Mouse (Mus musculus) liver, postnatal 0 days (tissue): Measurements from ENCODE around the gene Gm37240. TPM values are rescaled to one million over a fixed set of nuclear protein-coding genes. Genes with fewer than 3 reads are reported as not detected.

Experiments
- ATAC-seq: fragments of 200-750 bp; cut with Nextera tagmentation; 2 replicates; pipeline ENCODE4 v1.8.0; 2017; ENCODE audit warnings: mild to moderate bottlenecking, moderate library complexity
- DNase-seq: peaks from one replicate; pipeline ENCODE4 v3.0.0-alpha.2; 2016
- H3K27ac ChIP-seq: fragments of 300-500 bp; sonication (generic); 2 replicates; pipeline ENCODE4 v1.5.1; 2014; ENCODE audit warnings: antibody characterized with exemption, moderate library complexity, mild to moderate bottlenecking, low read depth
- H3K27me3 ChIP-seq: fragments of 300-500 bp; sonication (generic); 2 replicates; pipeline ENCODE4 v1.6.1; 2014; ENCODE audit warnings: low read length, control low read depth, mixed read lengths; ENCODE audit not compliant: insufficient read depth
- H3K36me3 ChIP-seq: fragments of 300-500 bp; sonication (generic); replicated peaks from 2 replicates; pipeline ENCODE4 v1.6.1; 2014; ENCODE audit warnings: mild to moderate bottlenecking, control low read depth, low read length, moderate library complexity, mixed read lengths; ENCODE audit not compliant: insufficient read depth
- H3K4me1 ChIP-seq: fragments of 300-500 bp; sonication (generic); 2 replicates; pipeline ENCODE4 v1.6.1; 2014; ENCODE audit warnings: antibody characterized with exemption, mild to moderate bottlenecking, control low read depth; ENCODE audit not compliant: insufficient read depth
- H3K4me2 ChIP-seq: fragments of 300-500 bp; sonication (generic); 2 replicates; pipeline ENCODE4 v1.6.1; 2014; ENCODE audit warnings: low read depth, mild to moderate bottlenecking, low read length, moderate library complexity, mixed read lengths
- H3K4me3 ChIP-seq: fragments of 300-500 bp; sonication (generic); 2 replicates; pipeline ENCODE4 v1.5.1; 2014; ENCODE audit warnings: low read depth, low read length
- H3K9ac ChIP-seq: fragments of 300-500 bp; sonication (generic); replicated peaks from 2 replicates; pipeline ENCODE4 v1.6.1; 2014; ENCODE audit warnings: mild to moderate bottlenecking, moderate library complexity
- H3K9me3 ChIP-seq: fragments of 300-500 bp; sonication (generic); 2 replicates; pipeline ENCODE4 v1.6.1; 2016; ENCODE audit warnings: mild to moderate bottlenecking, control low read depth, low read length, mixed read lengths
- CTCF ChIP-seq: sonication (generic); IDR thresholded peaks from 2 replicates; pipeline ENCODE4 v1.5.1; 2016; ENCODE audit warnings: antibody characterized with exemption, low read depth
- EP300 ChIP-seq: IDR thresholded peaks from 2 replicates; pipeline ENCODE4 v1.6.1; 2016; ENCODE audit warnings: antibody characterized with exemption, low read depth, mild to moderate bottlenecking
- WGBS: fragments of 180-500 bp; shearing (Covaris S2); extraction: QIAGEN DNeasy Blood & Tissue Kit; methylation state at CpG from one replicate; pipeline ENCODE4 v1.1.7; 2014; ENCODE audit not compliant: insufficient replicate concordance; 5-methylcytosine and 5-hydroxymethylcytosine counted together
- polyA plus RNA-seq: library from polyadenylated mRNA; unstranded; fragments of >200 nt; fragmentation: Nextera tagmentation; extraction: Ambion mirVana; gene quantifications from 2 replicates; pipeline ENCODE4 v1.2.1, GENCODE M21; 2015

Gm37240 gene
- polyA plus RNA-seq, 1 experiment from 2014 or later, result 0.72 TPM

DNA sequence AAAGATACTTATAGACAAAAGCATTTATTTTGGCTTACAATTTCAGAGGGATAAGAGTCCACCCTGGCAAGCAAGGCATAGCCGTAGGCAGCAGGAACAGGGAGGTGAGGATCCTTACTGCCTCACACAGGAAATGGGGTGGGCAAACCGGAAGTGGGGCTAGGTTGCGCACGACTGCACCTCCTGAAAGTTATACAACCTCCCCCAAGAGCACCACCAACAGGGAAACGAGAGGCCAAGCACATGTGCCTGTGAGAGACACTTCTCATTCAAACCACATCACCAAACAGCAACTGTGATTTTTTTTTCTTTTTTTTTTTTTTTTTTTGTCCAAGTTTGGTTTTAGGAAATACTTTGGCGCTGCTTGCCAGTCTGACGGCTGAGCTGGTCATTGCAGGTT is 19.8 kb upstream of the Gm37240 start:
- Histone ChIP-seq H3K36me3 (no peaks in the 10 kb centered on the region), H3K4me3 (no peak overlapping the region), H3K9me3 (no peaks in the 10 kb centered on the region), H3K27ac (no peak overlapping the region), H3K4me2 (no peak overlapping the region), H3K9ac (no peak overlapping the region), H3K4me1 (no peaks in the 10 kb centered on the region), H3K27me3 (no peaks in the 10 kb centered on the region)
- ATAC-seq (no peak), DNase-seq (no peak)
- WGBS, result 68% methylated on average over 7 of the region's 7 CpGs
- TF ChIP-seq EP300 (no peak), CTCF (no peak)

DNA sequence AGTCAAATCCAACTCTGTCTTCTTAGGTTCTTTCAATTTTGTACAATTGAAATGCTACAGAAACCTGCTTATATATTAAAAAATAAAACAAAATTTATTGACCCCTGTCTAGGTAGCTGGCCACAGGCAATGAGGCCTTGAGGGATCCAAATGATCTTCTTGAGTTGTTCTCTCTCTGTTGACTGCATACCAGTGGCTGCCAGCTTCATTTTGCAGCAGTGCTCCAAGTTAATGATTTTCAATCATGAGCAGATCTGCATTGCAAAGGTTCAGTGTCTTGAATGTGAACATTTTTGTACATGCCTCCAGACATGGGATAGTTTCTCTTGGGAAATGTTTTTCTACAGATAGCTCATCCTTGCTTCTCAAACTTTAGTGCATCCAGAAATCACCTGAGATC is 17.1 kb upstream of the Gm37240 start:
- H3K27me3 ChIP-seq, result no peaks in the 10 kb centered on the region
- no peak for DNase-seq
- H3K4me1 ChIP-seq, result no peaks in the 10 kb centered on the region

DNA sequence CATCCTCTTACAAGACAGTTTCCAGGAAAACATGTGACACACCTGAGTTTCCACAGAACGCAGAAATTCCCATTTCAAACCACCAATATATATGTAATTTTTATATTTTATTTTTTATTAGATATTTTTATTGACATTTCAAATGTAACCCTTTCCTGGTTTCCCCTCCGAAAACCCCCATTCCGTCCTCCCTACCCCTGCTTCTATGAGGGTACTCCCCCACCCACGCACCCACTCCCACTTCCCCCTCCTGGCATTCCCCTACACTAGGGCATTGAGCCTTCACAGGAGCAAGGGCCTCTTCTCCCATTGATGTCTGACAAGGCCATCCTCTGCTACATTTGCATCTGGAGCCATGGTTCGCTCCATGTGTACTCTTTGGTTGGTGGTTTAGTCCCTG is 7.7 kb upstream of the Gm37240 start:
- no peaks in the 10 kb centered on the region for H3K27me3 ChIP-seq
- H3K4me3 ChIP-seq, result no peak overlapping the region
- no peak for ATAC-seq
- H3K9ac ChIP-seq, result no peak overlapping the region
- 79% methylated on average over 5 of the region's 5 CpGs for WGBS
- no peaks in the 10 kb centered on the region for H3K9me3 ChIP-seq
- no peak for DNase-seq
- no peak for TF ChIP-seq CTCF
- no peak for TF ChIP-seq EP300
- no peak overlapping the region for H3K4me2 ChIP-seq
- no peak overlapping the region for H3K27ac ChIP-seq
- H3K36me3 ChIP-seq, result no peaks in the 10 kb centered on the region
- no peaks in the 10 kb centered on the region for H3K4me1 ChIP-seq

More for the DNA sequence above, 17.1 kb upstream of the Gm37240 start:
- ATAC-seq, result no peak
- Histone ChIP-seq H3K9ac (no peak overlapping the region), H3K4me3 (no peak overlapping the region), H3K27ac (no peak overlapping the region), H3K4me2 (no peak overlapping the region), H3K9me3 (no peaks in the 10 kb centered on the region), H3K36me3 (no peaks in the 10 kb centered on the region)
- no peak for TF ChIP-seq EP300
- no peak for TF ChIP-seq CTCF

DNA sequence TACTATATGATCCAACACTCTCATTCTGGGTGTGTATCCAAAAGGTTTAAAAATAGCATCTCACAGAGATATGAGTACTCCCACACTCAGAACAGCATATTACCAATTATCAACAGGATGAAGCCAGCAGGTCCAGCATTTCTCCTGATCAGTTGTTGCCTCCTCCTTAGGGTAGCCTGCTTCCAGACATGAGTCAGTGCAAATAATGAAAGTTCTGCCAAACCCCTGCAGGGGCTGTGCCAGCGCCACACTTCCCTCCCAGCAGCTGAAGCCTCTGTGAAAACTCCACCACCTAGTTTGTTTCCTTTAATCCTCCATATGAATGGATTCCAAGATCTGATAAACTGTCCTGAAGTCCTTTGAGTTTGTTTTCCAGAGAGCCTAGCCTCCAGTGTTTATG is 4.3 kb upstream of the Gm37240 start:
- WGBS, result 61% methylated on average over 1 of the region's 1 CpGs

DNA sequence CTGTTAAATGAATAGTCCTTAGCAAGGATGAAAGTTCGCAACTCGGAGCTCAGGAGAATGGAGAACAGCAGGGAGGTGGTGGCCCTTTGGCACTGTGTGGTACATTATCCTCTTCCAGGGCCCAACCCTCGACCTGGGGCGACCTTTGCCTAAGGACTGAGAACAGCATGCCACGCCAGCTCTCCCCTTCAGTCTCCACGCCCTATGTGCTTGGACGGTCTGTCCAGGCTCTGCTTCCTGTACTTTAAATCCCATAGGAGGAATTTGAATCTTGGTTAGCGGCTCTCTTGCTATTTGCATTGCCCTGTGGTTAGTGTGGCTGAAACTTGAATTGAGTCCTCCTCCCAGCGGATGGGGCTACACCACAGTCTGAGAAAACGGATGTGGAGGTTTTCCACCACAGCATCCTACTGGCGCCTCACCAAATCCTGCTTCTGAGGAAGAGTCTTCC is 928 bp upstream of the Gm37240 start:
- ATAC-seq (no peak), DNase-seq (peak; percentile 27)
- Histone ChIP-seq H3K4me1 (peaks cover 13% of the 10 kb centered on the region), H3K9ac (no peak overlapping the region), H3K4me2 (peak overlapping the region; percentile 94), H3K36me3 (no peaks in the 10 kb centered on the region), H3K9me3 (no peaks in the 10 kb centered on the region), H3K4me3 (peak overlapping the region; percentile 56), H3K27ac (no peak overlapping the region), H3K27me3 (peaks cover 10% of the 10 kb centered on the region; the same call in 1 of the 2 replicates)
- TF ChIP-seq CTCF, result no peak
- TF ChIP-seq EP300, result no peak
- WGBS, result 4% methylated on average over 11 of the region's 11 CpGs

More for the DNA sequence above, 4.3 kb upstream of the Gm37240 start:
- no peak for TF ChIP-seq CTCF
- TF ChIP-seq EP300, result no peak
- Histone ChIP-seq H3K9me3 (no peaks in the 10 kb centered on the region), H3K4me1 (peaks cover 10% of the 10 kb centered on the region), H3K9ac (no peak overlapping the region), H3K4me2 (no peak overlapping the region), H3K27me3 (peaks cover 6% of the 10 kb centered on the region; the same call in 1 of the 2 replicates), H3K4me3 (no peak overlapping the region), H3K36me3 (no peaks in the 10 kb centered on the region), H3K27ac (no peak overlapping the region)
- DNase-seq (no peak), ATAC-seq (no peak)

DNA sequence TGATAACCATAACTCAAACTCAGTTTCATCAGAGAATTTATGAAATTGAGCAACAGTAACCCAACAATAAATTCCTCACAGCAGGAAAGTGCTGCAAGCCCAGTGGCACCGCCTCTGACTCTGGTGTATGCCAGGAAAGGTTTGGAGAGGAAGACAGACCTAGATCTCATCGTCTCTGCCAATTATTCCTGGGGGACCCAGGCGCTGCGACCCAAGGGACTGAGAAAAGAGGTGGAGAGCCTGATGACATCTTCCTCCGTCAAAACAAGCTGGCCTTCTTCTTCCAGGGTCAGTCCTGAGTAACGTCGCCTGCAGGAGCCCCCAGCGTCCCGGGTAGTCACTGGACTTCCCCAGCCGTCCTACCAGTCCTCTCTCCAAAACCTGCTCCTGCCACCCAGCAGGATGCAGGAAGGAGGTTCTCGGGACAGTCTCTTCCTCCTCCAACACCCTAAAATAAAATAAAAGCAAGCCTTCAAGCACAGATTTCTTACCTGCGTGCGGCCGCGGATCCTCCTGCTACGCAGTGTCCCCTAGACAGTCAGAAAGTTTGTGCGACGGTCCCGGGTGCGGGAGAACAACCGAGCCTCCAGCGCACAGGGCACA is 581 bp downstream of the Gm37240 start:
- ATAC-seq, result peak; percentile 14
- Histone ChIP-seq H3K4me1 (peaks cover 13% of the 10 kb centered on the region), H3K4me2 (peak overlapping the region; percentile 94), H3K27me3 (peaks cover 10% of the 10 kb centered on the region; the same call in 1 of the 2 replicates), H3K9ac (peak overlapping the region; percentile 69), H3K36me3 (no peaks in the 10 kb centered on the region), H3K4me3 (peak overlapping the region; percentile 56), H3K27ac (peak overlapping the region; percentile 66), H3K9me3 (no peaks in the 10 kb centered on the region)
- TF ChIP-seq EP300 (no peak), CTCF (no peak)
- peak; percentile 16 for DNase-seq
- 4% methylated on average over 22 of the region's 22 CpGs for WGBS
